ENCODE assay signal across 9 mouse cellular contexts in genomic region chr8:95209924-95210323, GRCm38 (mm10). TPM values are rescaled to one million over a fixed set of nuclear protein-coding genes. Genes with fewer than 3 reads are reported as not detected.
A peak's percentile ranks its signal among the peaks of the same experiment; 100 is the strongest.
DNase-seq lines count a peak whose midpoint lies in the region; ATAC-seq lines count a peak whose summit lies in the region.
"Had no signal": no experiment of that assay in that cellular context is flagged by ENCODE, and none has a peak within 500 bp of the region (broad histone marks: within the 10 kb centered on the region; RNA-seq: fewer than 3 reads in every experiment).

No protein-coding gene starts in this region.

- peak; percentile 72 for DNase-seq in urinary bladder, postnatal 14 days (ENCODE audit: low spot score)
- no peak for DNase-seq in urinary bladder, adult 2 months (ENCODE audit: low spot score)
- DNase-seq in kidney, postnatal 36 days, result peak; percentile 30 to 43
- DNase-seq in urinary bladder, postnatal 36 days (ENCODE audit: low spot score in 2 of 2), result peak; percentile 54 to 59
- no peak for DNase-seq in thymus, postnatal 14 days
- DNase-seq in ovary, postnatal 14 days (ENCODE audit: low spot score), result no peak

- peak overlapping the region; percentile 64 for H3K27ac ChIP-seq in heart, embryonic 13.5 days (replicated peaks)
- H3K27ac ChIP-seq in heart, embryonic 11.5 days (ENCODE audit: low read depth, low read length), result no peak overlapping the region
- H3K27ac ChIP-seq: limb, embryonic 12.5 days had no signal

- H3K4me2 ChIP-seq in heart, embryonic 13.5 days, result peak overlapping the region; percentile 40
- no peak overlapping the region for H3K4me2 ChIP-seq in heart, embryonic 11.5 days
- H3K4me2 ChIP-seq: limb, embryonic 12.5 days had no signal

- peaks cover 43% of the 10 kb centered on the region for H3K4me1 ChIP-seq in heart, embryonic 13.5 days
- H3K4me1 ChIP-seq in heart, embryonic 11.5 days (ENCODE audit: control insufficient read depth, insufficient read depth, low read length), result peaks cover 8% of the 10 kb centered on the region

- H3K9me3 ChIP-seq in heart, embryonic 13.5 days, result no peaks in the 10 kb centered on the region
- H3K9me3 ChIP-seq in heart, embryonic 11.5 days (replicated peaks; ENCODE audit: control insufficient read depth, low read length), result no peaks in the 10 kb centered on the region
- H3K9me3 ChIP-seq: limb, embryonic 12.5 days had no signal

- H3K27me3 ChIP-seq in heart, embryonic 13.5 days (replicated peaks), result no peaks in the 10 kb centered on the region
- no peaks in the 10 kb centered on the region for H3K27me3 ChIP-seq in heart, embryonic 11.5 days (ENCODE audit: control insufficient read depth, insufficient read depth, low read length)

- H3K9ac ChIP-seq in heart, embryonic 13.5 days, result 0 out of 2 replicates have a peak overlapping the region, but pooled peaks have one; percentile 19
- H3K9ac ChIP-seq in heart, embryonic 11.5 days (ENCODE audit: low read depth, low read length), result no peak overlapping the region
- H3K9ac ChIP-seq: limb, embryonic 12.5 days had no signal

- WGBS in heart, embryonic 13.5 days, result 30% methylated on average over 11 of the region's 11 CpGs
- WGBS in heart, embryonic 11.5 days (ENCODE audit: insufficient replicate concordance), result 45% methylated on average over 11 of the region's 11 CpGs

- no peak overlapping the region for H3K4me3 ChIP-seq in heart, embryonic 13.5 days
- H3K4me3 ChIP-seq in heart, embryonic 11.5 days (ENCODE audit: low read depth, low read length), result no peak overlapping the region
- H3K4me3 ChIP-seq: limb, embryonic 12.5 days had no signal

- no peaks in the 10 kb centered on the region for H3K36me3 ChIP-seq in heart, embryonic 13.5 days
- no peaks in the 10 kb centered on the region for H3K36me3 ChIP-seq in heart, embryonic 11.5 days (ENCODE audit: control insufficient read depth, insufficient read depth, low read length)
- H3K36me3 ChIP-seq: limb, embryonic 12.5 days had no signal

- no peak for ATAC-seq in heart, embryonic 13.5 days (ENCODE audit: extremely low read depth, insufficient number of reproducible peaks, low FRiP score, low TSS enrichment)
- ATAC-seq in heart, embryonic 11.5 days (replicated peaks; ENCODE audit: insufficient number of reproducible peaks, low FRiP score, low TSS enrichment), result no peak

RNA-seq across cellular contexts. Expression of gene Kifc3, which starts 7.3 kb away (rescaled TPM):
- 10.6 and 12.1 TPM in 2 replicates for polyA plus RNA-seq in heart, embryonic 13.5 days (2015; fragmentation: Nextera tagmentation; extraction: Ambion mirVana)
- polyA plus RNA-seq in heart, embryonic 11.5 days (2014; fragmentation: Nextera tagmentation; extraction: Ambion mirVana), result 5.7 and 10.0 TPM in 2 replicates
- polyA plus RNA-seq in urinary bladder, adult 2 months (2012; rRNA removed), result 39.1 and 45.2 TPM in 2 replicates

Comparison
In these comparisons a context has a peak if more than half of its experiments do, and no peak if none do; other contexts are left out.
1. DNase-seq: peak in urinary bladder, postnatal 14 days (single experiment), kidney, postnatal 36 days (2 of 2) and urinary bladder, postnatal 36 days (2 of 2); none in urinary bladder, adult 2 months (single experiment), thymus, postnatal 14 days (single experiment) and ovary, postnatal 14 days (single experiment).